Mouse (Mus musculus) liver, adult 2 months (tissue): ENCODE data around the gene Ccdc121.

Experiments used
- CTCF ChIP-seq: fragments of 200-500 bp; IDR thresholded peaks from 2 replicates; pipeline ENCODE4 v1.5.1; 2011; ENCODE audit warnings: low read depth, low read length, control low read depth
- POLR2A ChIP-seq: fragments of 200-500 bp; IDR thresholded peaks from 2 replicates; pipeline ENCODE4 v1.6.1; 2011; ENCODE audit warnings: low read length, control low read depth; ENCODE audit not compliant: insufficient read depth; ENCODE audit errors: extremely low read depth

DNA sequence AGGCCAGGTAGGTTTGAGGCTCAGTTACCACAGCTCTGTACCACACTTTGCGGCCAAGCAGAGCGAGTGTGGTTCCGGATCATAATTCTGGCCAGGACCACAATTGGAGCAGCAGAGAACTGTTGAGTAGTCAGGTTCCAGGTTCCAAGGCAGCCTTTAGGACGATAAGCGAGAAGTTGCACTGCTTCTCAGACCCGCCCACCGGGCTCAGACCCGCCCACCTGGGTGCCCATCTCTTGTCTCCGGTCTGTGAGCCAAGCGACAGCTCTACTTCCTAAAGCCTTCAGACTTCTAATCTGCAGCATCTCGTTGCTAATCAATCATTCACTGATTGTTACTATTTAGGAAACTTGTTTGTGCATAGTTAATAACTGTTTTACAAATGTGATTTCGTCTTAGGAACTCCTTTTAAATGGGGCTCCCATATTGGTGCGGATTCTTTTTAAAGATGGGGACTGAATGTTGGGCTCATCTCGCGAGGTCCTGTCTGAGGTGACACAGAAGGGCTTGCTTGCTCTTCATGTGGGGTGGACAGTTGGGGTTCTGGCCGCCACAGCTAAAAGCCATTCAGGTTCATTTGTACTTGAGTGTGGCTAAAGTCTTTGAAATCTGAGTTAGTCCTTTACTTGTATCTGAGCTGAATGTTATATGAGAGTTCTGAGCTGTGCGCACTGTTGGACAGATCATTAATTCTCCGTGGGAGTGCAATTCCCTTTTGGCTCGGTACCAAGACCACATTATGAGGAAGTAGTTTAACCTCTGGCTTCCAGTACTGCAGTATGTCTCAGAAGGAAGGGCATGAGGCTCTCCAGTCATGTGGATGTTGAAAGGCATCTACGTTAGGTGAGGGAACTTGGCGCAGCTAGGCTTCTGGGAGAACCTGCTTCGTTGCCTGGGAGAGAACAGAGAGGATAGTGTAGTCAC is 28.9 kb upstream of the Ccdc121 start:
- TF ChIP-seq CTCF = no peak
- TF ChIP-seq POLR2A = no peak
